Mouse (Mus musculus): ENCODE results near the gene Sema4d. TPM values are rescaled to one million over a fixed set of nuclear protein-coding genes. Genes with fewer than 3 reads are reported as not detected.
A peak's percentile ranks its signal among the peaks of the same experiment; 100 is the strongest.

Sema4d gene
- total and polyA plus RNA-seq, 3 experiments = 12.8 to 67.1 (median 16.7) TPM

- dilution Hi-C loops (cut with MboI; ENCODE audit: extremely low pct_ligation_motif_present, extremely low pct_unique_long_range_greater_than_20kb, low sequenced_read_pairs) = no loop called here
- Histone ChIP-seq H3K36me3 (replicated peaks in 1 of 2; ENCODE audit: control insufficient read depth in 1 of 2, insufficient read depth in 1 of 2, low read length in 1 of 2) (peaks cover 0 to 29% of the 10 kb centered on the region in 2 experiments), H3K4me2 (ENCODE audit: insufficient read depth, low read depth, poor library complexity, severe bottlenecking) (no peak overlapping the region), H3K4me1 (ENCODE audit: control insufficient read depth in 1 of 2, insufficient read depth in 2 of 2) (peaks cover 62 to 99% of the 10 kb centered on the region in 2 experiments), H3K9ac (ENCODE audit: insufficient read depth, low read depth) (no peak overlapping the region), H3K79me2 (replicated peaks; ENCODE audit: control insufficient read depth, extremely low read depth, insufficient read depth, poor library complexity, severe bottlenecking) (peaks cover 8% of the 10 kb centered on the region; the same call in 1 of the 2 replicates), H3K27me3 (replicated peaks) (no peaks in the 10 kb centered on the region), H3K9me3 (replicated peaks; ENCODE audit: low read length) (no peaks in the 10 kb centered on the region), H3K27ac (ENCODE audit: insufficient read depth, low read depth) (peak overlapping the region; percentile 78), H3K4me3 (replicated peaks in 1 of 3; ENCODE audit: low read depth in 2 of 3, low read length in 2 of 3, poor library complexity in 1 of 3) (no peak overlapping the region)
- DNase-seq (ENCODE audit: extremely low read depth) = no peak
- TF ChIP-seq CTCF (conservative IDR thresholded peaks at IDR 0.05 in 1 of 2, IDR thresholded peaks at IDR 0.05 in 1 of 2; ENCODE audit: low read depth in 2 of 2, low read length in 2 of 2) = no peak
- TF ChIP-seq MYC (IDR thresholded peaks at IDR 0.05; ENCODE audit: low read depth, low read length) = 0 out of 2 replicates have a peak, but pooled peaks have one; percentile 38
- TF ChIP-seq E2F4 (IDR thresholded peaks at IDR 0.05; ENCODE audit: insufficient replicate concordance, low read depth, low read length) = no peak
- peak; percentile 38 for TF ChIP-seq EP300 (IDR thresholded peaks at IDR 0.05; ENCODE audit: low read length)
- peak; percentile 69 for TF ChIP-seq IRF4 (IDR thresholded peaks at IDR 0.05; ENCODE audit: low read depth, low read length)
- TF ChIP-seq MAFK (IDR thresholded peaks at IDR 0.05; ENCODE audit: insufficient replicate concordance, low read length) = peak; percentile 92
- no peak for TF ChIP-seq ZMIZ1 (IDR thresholded peaks at IDR 0.05; ENCODE audit: low read depth, low read length)
- TF ChIP-seq ETS1 (conservative IDR thresholded peaks at IDR 0.05; ENCODE audit: low read depth, low read length) = peak; percentile 36; the same call in 1 of the 2 replicates
- TF ChIP-seq BHLHE40 (IDR thresholded peaks at IDR 0.05; ENCODE audit: low read depth, low read length) = peak; percentile 40; the same call in 1 of the 2 replicates
- no peak for TF ChIP-seq HCFC1 (IDR thresholded peaks at IDR 0.05; ENCODE audit: low read depth, low read length)
- in situ Hi-C loops (cut with MboI; ENCODE audit: low pct_ligation_motif_present, low pct_unique_long_range_greater_than_20kb, low sequenced_read_pairs) = no loop called here
These were observed 54.9 kb downstream of the Sema4d start for GRCm38 (mm10) chr13:51738531-51739117.

- Histone ChIP-seq H3K27me3 (replicated peaks) (no peaks in the 10 kb centered on the region), H3K9me3 (replicated peaks; ENCODE audit: low read length) (no peaks in the 10 kb centered on the region), H3K4me3 (replicated peaks in 1 of 3; ENCODE audit: low read depth in 2 of 3, low read length in 2 of 3, poor library complexity in 1 of 3) (peak overlapping the region in 1 of 3 experiments; percentile 32), H3K4me2 (ENCODE audit: insufficient read depth, low read depth, poor library complexity, severe bottlenecking) (peak overlapping the region; percentile 61), H3K9ac (ENCODE audit: insufficient read depth, low read depth) (0 out of 2 replicates have a peak overlapping the region, but pooled peaks have one; percentile 8), H3K36me3 (replicated peaks in 1 of 2; ENCODE audit: control insufficient read depth in 1 of 2, insufficient read depth in 1 of 2, low read length in 1 of 2) (peaks cover 0 to 25% of the 10 kb centered on the region in 2 experiments), H3K4me1 (ENCODE audit: control insufficient read depth in 1 of 2, insufficient read depth in 2 of 2) (peaks cover 61 to 98% of the 10 kb centered on the region in 2 experiments), H3K27ac (ENCODE audit: insufficient read depth, low read depth) (peak overlapping the region; percentile 78), H3K79me2 (replicated peaks; ENCODE audit: control insufficient read depth, extremely low read depth, insufficient read depth, poor library complexity, severe bottlenecking) (peaks cover 10% of the 10 kb centered on the region; the same call in 1 of the 2 replicates)
- in situ Hi-C loops (cut with MboI; ENCODE audit: low pct_ligation_motif_present, low pct_unique_long_range_greater_than_20kb, low sequenced_read_pairs) (no loop called here), dilution Hi-C loops (cut with MboI; ENCODE audit: extremely low pct_ligation_motif_present, extremely low pct_unique_long_range_greater_than_20kb, low sequenced_read_pairs) (no loop called here)
- no peak for DNase-seq (ENCODE audit: extremely low read depth)
- TF ChIP-seq TBP (conservative IDR thresholded peaks at IDR 0.05; ENCODE audit: low read depth, low read length) (no peak), ZC3H11A (IDR thresholded peaks at IDR 0.05; ENCODE audit: low read depth, low read length) (no peak), CHD1 (IDR thresholded peaks at IDR 0.05; ENCODE audit: low read depth, low read length) (peak; percentile 60; the same call in 1 of the 2 replicates), POLR2A (IDR thresholded peaks at IDR 0.05; ENCODE audit: low read depth, low read length) (no peak), ETS1 (conservative IDR thresholded peaks at IDR 0.05; ENCODE audit: low read depth, low read length) (peak; percentile 25; the same call in 1 of the 2 replicates), JUND (conservative IDR thresholded peaks at IDR 0.05; ENCODE audit: low read depth, low read length) (no peak), TCF12 (IDR thresholded peaks at IDR 0.05; ENCODE audit: low read depth, low read length) (0 out of 2 replicates have a peak, but pooled peaks have one; percentile 13), PAX5 (IDR thresholded peaks at IDR 0.05; ENCODE audit: low read length) (no peak), E2F4 (IDR thresholded peaks at IDR 0.05; ENCODE audit: insufficient replicate concordance, low read depth, low read length) (no peak), HCFC1 (IDR thresholded peaks at IDR 0.05; ENCODE audit: low read depth, low read length) (no peak), MAFK (IDR thresholded peaks at IDR 0.05; ENCODE audit: insufficient replicate concordance, low read length) (peak; percentile 22; the same call in 1 of the 2 replicates), MYC (IDR thresholded peaks at IDR 0.05; ENCODE audit: low read depth, low read length) (no peak), ZNF384 (IDR thresholded peaks at IDR 0.05; ENCODE audit: low read depth, low read length) (no peak), MAX (IDR thresholded peaks at IDR 0.05; ENCODE audit: low read length) (no peak), NELFE (IDR thresholded peaks at IDR 0.05; ENCODE audit: low read depth, low read length) (peak; percentile 35; the same call in 1 of the 2 replicates), RCOR1 (conservative IDR thresholded peaks at IDR 0.05; ENCODE audit: low read depth, low read length) (0 out of 2 replicates have a peak, but pooled peaks have one; percentile 26), CTCF (conservative IDR thresholded peaks at IDR 0.05 in 1 of 2, IDR thresholded peaks at IDR 0.05 in 1 of 2; ENCODE audit: low read depth in 2 of 2, low read length in 2 of 2) (no peak), JUN (IDR thresholded peaks at IDR 0.05; ENCODE audit: insufficient read depth, low read depth, low read length) (no peak), CHD2 (IDR thresholded peaks at IDR 0.05; ENCODE audit: low read length) (0 out of 2 replicates have a peak, but pooled peaks have one; percentile 17), USF2 (conservative IDR thresholded peaks at IDR 0.05; ENCODE audit: low read depth, low read length) (no peak), EP300 (IDR thresholded peaks at IDR 0.05; ENCODE audit: low read length) (peak; percentile 48), GABPA (IDR thresholded peaks at IDR 0.05; ENCODE audit: insufficient replicate concordance, low read depth, low read length) (no peak), KAT2A (IDR thresholded peaks at IDR 0.05; ENCODE audit: insufficient replicate concordance, low read length) (no peak), POLR2AphosphoS2 (IDR thresholded peaks at IDR 0.05; ENCODE audit: low read depth, low read length) (no peak), SMC3 (IDR thresholded peaks at IDR 0.05; ENCODE audit: low read depth, low read length) (no peak), BHLHE40 (IDR thresholded peaks at IDR 0.05; ENCODE audit: low read depth, low read length) (0 out of 2 replicates have a peak, but pooled peaks have one; percentile 10), ELF1 (IDR thresholded peaks at IDR 0.05; ENCODE audit: low read depth, low read length) (no peak)
These were observed 55.5 kb downstream of the Sema4d start for GRCm38 (mm10) chr13:51737949-51738513.

All from CH12.LX (cell line).